Mouse (Mus musculus) CD4-positive helper T cell, adult 2 months (primary cell): ENCODE data around the gene Nmd3.

Source experiments
- DNase-seq: peaks from one replicate; pipeline ENCODE4 v3.0.0-alpha.2; 2012; ENCODE audit warnings: low read depth, missing footprints, low spot score

Gene Nmd3

DNA sequence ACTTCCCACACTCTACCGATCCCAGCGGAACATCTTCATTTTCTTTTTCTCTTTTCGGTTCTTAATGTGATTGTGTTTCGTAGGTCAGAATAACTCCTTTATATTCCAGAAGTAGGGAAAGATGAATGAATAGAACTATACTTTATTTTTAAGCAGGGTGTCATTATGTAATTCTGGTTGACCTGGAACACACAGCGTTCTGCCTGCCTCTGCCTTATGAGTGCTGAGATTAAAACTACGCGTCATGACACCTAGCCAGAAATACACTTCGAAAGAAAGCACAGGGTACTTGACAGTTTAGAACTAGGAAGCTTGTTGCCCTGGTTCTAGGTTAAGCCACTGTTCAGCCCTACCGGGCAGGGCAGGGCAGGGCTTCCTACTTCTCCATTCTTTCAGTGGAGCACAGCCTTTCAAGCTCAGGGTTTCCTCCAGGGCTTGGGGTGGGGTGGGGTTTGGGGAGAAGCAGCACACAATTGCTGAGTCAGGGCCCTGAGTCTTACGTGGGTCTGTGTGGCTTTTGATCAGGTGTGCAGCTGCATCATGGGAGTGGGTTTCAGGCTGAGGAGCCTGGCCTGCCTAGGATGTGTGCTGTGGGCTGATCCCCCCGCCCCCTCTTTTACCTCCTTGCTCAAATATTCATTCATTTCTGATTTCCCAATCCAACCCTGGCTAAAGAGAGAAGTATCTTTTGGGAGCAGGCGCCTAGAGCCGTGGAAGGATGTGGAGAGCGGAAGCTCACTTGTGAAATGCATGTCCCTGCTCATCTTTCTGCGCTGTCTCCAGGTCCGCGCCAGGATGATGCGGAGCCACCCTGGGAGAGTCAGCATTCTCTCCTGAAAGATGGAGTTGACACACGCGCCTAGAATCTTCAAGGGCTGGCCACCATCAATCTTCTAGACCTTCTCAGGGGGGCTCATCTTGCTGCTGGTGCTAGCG lies 42.1 kb downstream of the Nmd3 start:
- no peak for DNase-seq

DNA sequence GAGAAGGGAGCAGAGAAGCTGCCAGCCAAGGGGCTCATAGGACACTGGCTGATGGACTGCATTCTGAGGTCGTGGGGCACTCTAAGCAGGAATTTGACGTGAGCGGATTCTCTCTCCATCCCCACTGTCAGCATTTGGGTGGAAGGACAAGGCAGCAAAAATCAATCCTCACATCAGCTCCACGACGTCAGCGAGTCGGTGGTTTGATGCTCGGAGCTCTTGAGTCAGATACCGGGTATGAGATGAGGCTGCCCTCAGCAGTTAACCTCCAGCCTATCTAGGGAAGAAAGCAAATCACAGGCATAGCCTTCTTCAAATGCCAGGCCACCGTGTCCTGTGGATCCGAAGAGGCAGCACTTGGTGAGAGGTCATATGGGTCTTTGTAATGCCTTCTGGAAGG lies 43.4 kb downstream of the Nmd3 start:
- DNase-seq = no peak

DNA sequence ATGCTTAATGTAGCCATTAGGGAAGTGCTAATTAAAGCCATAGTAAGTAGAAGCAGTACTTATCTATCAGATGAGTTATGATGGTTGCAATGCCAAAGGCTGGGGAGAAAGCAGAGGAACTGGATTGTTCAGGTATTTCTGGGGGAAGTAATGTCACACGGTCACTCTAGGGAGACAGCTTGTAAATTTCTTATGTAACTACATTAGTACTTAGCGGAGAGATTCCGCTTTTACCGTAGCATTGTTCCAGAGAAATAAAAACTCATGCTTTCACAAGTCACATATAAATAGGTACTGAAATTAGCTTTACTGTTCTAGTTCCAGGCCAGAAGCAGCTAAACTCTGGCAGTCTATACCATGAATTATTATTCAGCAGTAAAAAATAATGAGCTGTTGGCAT lies 47.4 kb downstream of the Nmd3 start:
- DNase-seq = no peak

DNA sequence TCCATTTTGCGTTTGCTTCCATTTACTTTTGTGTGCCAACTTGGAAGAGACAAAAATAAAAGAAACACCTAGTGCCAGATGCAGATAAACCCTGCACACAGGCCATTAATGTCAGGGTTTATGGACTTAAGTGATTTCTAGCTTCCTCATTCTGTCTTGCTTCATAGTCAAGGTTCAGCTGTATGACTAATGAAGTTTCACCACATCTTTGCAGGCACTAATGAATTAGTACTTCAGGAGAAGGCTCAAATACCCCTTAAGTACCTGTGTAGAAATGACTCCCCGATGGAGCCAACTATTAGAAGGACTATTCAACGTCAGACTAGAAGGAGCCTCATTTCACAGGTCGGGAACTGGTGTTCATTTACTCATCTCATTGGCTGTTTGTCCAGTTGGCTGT lies 51.6 kb downstream of the Nmd3 start:
- no peak for DNase-seq

DNA sequence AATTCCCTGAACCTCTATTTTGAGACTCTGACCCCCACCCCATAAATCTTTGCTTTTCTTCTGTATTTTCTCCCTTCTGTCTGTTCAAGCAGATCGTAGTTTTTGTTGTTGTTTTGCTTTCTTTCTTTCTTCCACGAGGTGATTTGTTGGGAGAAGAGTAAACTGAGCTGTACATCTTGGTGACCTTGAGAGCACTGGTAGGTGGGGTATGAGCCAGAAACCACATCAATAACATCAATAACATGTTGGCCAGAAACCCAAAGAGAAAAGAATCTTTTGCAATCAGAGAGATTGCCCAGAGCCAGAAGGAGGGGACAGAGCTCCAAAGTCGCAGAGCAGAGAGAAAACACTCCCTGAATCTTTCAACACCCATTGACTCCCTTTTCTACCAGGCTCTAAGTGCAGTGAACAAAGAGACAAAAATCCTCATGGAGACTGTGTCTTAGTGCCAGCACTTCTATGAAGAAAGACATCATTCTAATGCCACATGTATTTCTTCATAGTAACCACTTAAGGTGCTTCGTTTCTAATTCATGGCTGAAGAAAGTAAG lies 57.5 kb downstream of the Nmd3 start:
- no peak for DNase-seq

DNA sequence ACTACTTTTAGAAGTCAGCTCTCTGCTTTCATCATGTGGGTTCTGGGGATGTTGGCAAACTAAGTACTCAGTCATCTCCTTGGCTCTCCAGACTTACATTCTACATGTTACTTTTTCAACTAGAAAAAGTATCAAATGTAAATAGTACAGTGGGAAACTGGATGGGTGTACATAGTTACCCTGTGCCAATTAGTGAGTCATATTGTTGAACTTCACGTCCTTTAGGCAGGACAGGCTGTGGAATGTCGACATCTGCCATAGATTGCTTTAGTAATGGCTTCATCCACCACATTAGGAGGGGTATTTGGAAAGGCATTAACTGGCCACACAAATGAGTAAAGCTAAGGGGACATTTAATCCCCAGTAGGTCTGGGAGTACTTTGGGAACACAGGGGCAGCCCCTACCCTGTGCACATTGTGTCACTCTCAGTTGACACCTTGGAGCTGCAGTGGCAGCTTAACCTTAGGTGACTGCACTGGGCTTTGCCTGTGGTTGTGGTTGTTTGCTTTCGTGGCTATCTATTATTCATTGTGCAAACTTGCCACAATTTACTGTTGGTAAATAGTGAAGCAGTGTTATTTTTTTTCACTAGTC lies 71.1 kb downstream of the Nmd3 start:
- DNase-seq = no peak

DNA sequence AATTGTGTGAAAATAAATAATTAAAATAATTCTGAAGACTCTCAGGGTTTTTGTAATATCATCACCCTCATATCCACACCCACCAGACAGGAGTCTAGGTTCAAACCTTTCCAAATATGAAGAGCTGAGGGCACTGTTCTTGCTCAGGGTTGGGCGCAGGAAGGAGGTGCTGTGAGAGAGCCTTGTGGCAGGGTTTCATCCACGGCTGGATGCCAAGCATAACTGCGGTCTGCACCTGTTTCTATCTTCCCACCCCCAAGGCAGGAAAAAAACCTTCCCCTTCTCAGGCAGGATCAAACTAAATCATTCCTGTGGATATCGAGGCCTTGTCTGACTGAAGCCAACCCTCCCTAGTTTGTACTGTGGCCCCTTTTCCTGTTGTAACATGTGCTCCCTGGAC lies 75.7 kb downstream of the Nmd3 start:
- DNase-seq = no peak

DNA sequence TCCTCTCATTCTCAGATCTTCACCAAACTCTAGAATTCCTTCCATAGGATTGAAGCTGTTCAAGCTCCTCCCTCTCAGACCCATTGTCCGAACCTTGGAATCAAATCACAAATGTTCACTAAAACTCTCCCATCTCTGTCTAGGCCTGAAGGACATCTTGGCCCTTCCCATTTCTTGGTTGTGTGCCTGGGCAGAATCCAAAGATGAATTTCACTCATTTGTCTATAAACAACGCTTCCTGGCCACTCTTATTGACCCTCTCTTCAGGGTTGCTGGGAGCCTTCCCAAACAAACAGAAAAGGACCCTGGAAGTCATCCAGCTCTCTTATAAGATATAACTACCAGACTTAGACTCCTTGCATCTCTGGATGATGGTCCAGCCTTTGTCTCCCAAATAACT lies 76.2 kb downstream of the Nmd3 start:
- no peak for DNase-seq

DNA sequence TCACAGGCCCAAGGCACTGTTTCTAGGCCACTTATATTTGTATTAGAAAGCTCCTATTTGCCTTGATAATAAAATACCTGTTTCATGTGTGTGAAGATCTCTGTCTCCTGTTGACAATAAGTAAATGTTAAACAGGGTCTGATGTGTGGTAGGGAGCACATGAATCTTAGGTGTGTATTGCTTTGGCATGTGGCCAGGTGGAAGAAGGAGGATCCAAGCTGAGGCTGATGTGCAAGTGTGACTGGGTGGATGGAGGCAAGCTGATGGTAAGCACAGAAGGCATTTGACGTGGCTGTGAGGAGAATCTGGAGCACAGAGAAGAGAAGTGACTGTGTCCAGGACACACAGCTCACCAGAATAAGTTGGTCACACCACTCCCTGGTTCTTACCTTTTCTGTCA lies 77.3 kb downstream of the Nmd3 start:
- no peak for DNase-seq

DNA sequence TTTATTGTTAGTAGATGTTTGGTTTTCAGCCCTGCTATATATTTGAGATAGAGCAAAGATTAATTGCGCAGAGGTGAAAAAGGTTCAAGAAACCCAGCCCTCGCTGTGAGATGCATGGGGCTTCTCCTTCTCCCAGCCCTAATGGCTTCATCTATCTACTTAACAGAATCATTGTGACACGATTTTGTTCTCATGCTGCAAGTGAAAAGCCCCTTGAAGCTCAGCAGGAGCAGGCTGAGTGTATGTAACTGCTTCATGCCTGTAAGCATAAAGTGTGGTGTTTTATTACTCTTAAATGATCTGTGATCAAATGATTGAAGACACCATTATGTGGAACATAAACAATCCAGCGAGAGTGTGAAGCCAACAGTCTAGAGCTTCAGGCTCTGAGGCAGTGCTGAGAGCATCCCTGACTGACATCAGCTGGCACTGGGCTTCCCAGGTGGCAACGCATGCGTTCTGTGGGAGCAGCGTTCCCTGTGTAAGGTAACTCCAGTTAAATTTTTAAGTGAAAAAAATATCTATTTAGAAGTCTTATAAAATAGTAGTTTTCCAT lies 79.1 kb downstream of the Nmd3 start:
- DNase-seq = no peak

DNA sequence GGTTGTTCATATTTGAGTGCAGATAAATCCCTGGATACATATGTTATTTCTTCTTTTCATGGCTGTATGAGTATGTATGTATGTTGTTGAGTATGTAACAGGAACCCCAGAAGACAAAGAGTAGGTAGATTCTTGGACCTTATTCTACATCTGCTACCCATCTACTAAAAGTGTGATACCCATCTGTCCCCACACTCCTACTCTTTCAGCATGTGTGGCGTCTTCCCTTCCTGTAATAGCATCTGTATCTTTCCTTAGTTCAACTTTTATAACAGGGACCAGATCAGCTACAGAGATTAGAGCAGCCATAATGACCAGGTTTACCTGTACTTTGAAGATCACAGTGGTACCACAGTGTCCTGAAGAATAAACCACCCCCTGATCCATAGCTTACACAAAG lies 81.4 kb downstream of the Nmd3 start:
- DNase-seq = no peak
